Mouse (Mus musculus) heart, adult 2 months (tissue): ENCODE measurements around the gene Sntb2.

ENCODE experiments used
- CTCF ChIP-seq: fragments of 200-600 bp; IDR thresholded peaks from 2 replicates; pipeline ENCODE4 v1.8.1; 2022; ENCODE audit warnings: antibody characterized with exemption, mild to moderate bottlenecking, moderate library complexity
- POLR2A ChIP-seq: fragments of 200-500 bp; IDR thresholded peaks from 2 replicates; pipeline ENCODE4 v1.6.1; 2011; ENCODE audit warnings: mild to moderate bottlenecking, low read depth, low read length, control low read depth; ENCODE audit not compliant: insufficient read depth

- TF ChIP-seq CTCF = no peak
- no peak for TF ChIP-seq POLR2A
Measured at GRCm38 (mm10) chr8:106969964-106970363, 34.4 kb downstream of the Sntb2 start.
